Mouse (Mus musculus): ENCODE measurements around the gene Acta2. TPM values are rescaled to one million over a fixed set of nuclear protein-coding genes. Genes with fewer than 3 reads are reported as not detected.

Acta2 gene
- 154 TPM for polyA plus RNA-seq (2014; fragmentation: Illumina TruSeq; extraction: RNeasy Lipid Tissue Mini Kit (QIAGEN cat#74804))

DNA sequence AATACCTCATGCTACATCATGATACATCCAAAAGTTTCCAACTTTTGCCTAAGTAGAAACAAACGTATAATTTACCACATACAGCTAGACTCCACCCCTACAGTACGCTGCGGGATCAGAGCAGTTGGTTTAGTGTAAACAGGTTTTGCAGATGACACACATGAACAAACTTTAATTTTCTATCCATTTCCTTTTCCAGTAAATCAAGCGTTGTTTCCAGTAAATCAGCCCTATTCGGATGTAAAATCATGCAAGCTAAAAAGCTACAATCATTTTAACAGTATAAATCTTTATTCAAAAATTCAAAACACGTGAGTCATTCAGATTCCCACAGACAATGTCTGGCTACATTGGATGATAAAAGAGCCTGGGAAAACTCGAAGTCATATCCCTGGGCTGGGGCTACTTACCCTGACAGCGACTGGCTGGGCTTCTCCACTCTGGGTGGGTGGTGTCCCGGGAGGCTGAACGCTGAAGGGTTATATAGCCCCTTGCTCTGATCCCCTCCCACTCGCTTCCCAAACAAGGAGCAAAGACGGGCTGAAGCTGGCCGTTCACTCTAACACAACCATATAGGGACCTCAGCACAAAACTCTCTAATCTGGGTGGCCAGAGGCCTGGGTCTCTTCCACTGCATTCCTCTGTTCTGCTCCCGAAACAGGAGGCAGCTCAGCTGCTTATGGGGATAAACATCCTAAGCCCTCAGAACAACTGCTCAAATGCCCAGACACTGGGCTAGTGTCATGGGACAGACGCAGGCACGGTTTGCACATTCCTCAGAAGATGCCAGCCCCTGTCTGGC is at the start of gene Acta2:
Acta2 (minus strand) TSS at position 711 of the 802 bp plus-strand sequence.

GRCm38 (mm10) chr19:34289948-34290789 is 34.8 kb upstream of the Acta2 start, which contains the start of gene Fas:
Gene Fas (plus strand): TSS chr19:34290666.

DNA sequence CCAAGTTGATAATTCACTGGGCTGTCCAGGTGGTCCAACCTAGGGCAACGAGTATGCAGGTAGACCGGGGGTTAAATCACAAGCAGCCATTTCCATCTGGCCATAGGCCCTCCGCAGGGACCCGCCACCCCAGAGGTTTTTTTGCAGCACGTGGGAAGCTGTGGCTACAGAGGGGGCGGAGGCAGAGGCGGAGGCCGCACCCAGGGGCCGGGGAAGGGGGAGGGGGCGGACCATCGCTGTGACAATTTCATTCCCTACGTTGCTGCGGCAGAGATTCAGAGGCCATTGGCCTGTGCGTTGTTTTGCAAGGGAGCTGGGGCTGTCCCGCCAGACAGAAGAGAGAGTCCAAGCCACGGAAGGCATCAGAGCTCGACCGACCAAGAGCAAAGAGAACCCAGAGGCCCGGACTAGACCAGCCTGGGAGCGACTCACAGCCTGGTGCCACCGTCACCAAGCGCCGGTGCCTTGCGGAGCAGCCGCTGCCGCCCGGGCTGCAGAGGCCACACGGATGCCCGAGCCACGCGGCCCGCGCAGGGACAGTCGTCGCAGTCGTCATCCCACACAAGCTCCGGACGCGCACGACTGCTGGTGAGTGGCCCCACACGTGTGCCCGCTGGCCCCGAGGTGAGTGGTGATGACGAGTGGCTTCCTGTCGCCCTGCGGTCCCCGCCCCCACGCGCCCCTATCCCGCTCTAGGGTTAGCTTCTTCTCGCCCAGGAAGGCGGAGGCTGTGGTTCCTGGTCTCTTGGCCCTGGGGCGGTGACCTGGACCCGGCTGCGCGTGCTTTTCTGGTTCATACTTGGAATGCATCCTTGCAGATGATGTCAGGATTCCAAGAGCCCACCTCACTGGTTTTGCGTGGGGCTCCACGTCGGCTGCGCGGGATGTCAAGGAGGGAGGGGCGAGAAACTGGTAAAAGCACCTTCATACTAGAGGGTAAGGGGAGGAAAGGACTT is 63.1 kb downstream of the Acta2 start, which contains the start of gene Stambpl1:
Stambpl1 (plus strand) TSS at position 222 of the 956 bp plus-strand sequence.

Other genes starting within 250 kb of the Acta2 start
- not detected for gene Lipk, start 247.3 kb downstream of the Acta2 start, polyA plus RNA-seq (2014; fragmentation: Illumina TruSeq; extraction: RNeasy Lipid Tissue Mini Kit (QIAGEN cat#74804))
- gene Lipn, start 188.2 kb downstream of the Acta2 start, polyA plus RNA-seq (2014; fragmentation: Illumina TruSeq; extraction: RNeasy Lipid Tissue Mini Kit (QIAGEN cat#74804)), result not detected
- not detected for gene Lipm, start 154.7 kb downstream of the Acta2 start, polyA plus RNA-seq (2014; fragmentation: Illumina TruSeq; extraction: RNeasy Lipid Tissue Mini Kit (QIAGEN cat#74804))
- not detected for gene Ankrd22, start 89.5 kb downstream of the Acta2 start, polyA plus RNA-seq (2014; fragmentation: Illumina TruSeq; extraction: RNeasy Lipid Tissue Mini Kit (QIAGEN cat#74804))
- gene Stambpl1, start 63.4 kb downstream of the Acta2 start, polyA plus RNA-seq (2014; fragmentation: Illumina TruSeq; extraction: RNeasy Lipid Tissue Mini Kit (QIAGEN cat#74804)), result 14.9 TPM
- gene Fas, start 35.1 kb upstream of the Acta2 start, polyA plus RNA-seq (2014; fragmentation: Illumina TruSeq; extraction: RNeasy Lipid Tissue Mini Kit (QIAGEN cat#74804)), result 8.8 TPM
- 1.1 TPM for gene Ch25h, start 219.6 kb upstream of the Acta2 start, polyA plus RNA-seq (2014; fragmentation: Illumina TruSeq; extraction: RNeasy Lipid Tissue Mini Kit (QIAGEN cat#74804))

Data from ovary, adult 10 weeks (tissue).